Mouse (Mus musculus) olfactory bulb, adult 2 months (tissue): Measurements from ENCODE around the gene Syne2. TPM values are rescaled to one million over a fixed set of nuclear protein-coding genes. Genes with fewer than 3 reads are reported as not detected.

ENCODE experiments used
- H3K27ac ChIP-seq: fragments of 200-500 bp; 2 replicates; pipeline ENCODE4 v1.5.1; 2012; ENCODE audit warnings: low read depth, low read length; ENCODE audit not compliant: insufficient read depth
- H3K4me1 ChIP-seq: fragments of 200-500 bp; 2 replicates; pipeline ENCODE4 v1.6.1; 2012; ENCODE audit warnings: low read length; ENCODE audit not compliant: control insufficient read depth, insufficient read depth
- H3K4me3 ChIP-seq: fragments of 200-500 bp; 2 replicates; pipeline ENCODE4 v1.5.1; 2012; ENCODE audit warnings: mild to moderate bottlenecking, low read depth, low read length, moderate library complexity; ENCODE audit not compliant: insufficient read depth
- CTCF ChIP-seq: fragments of 200-500 bp; IDR thresholded peaks from 2 replicates; pipeline ENCODE4 v1.5.1; 2012; ENCODE audit warnings: low read depth, mild to moderate bottlenecking, low read length, moderate library complexity; ENCODE audit not compliant: insufficient read depth
- POLR2A ChIP-seq: fragments of 200-500 bp; IDR thresholded peaks from 2 replicates; pipeline ENCODE4 v1.6.1; 2012; ENCODE audit warnings: mild to moderate bottlenecking, low read depth, low read length, moderate library complexity; ENCODE audit not compliant: insufficient read depth
- WGBS: fragments of 180-500 bp; shearing (Covaris S2); methylation state at CpG from one replicate; pipeline ENCODE4 v1.1.7; 2018; 5-methylcytosine and 5-hydroxymethylcytosine counted together
- polyA plus RNA-seq: library from polyadenylated mRNA; stranded (reverse); fragments of >200 nt; gene quantifications from 2 replicates; pipeline ENCODE4 v1.2.4, GENCODE M21; 2012; ENCODE audit warnings: low replicate concordance; ENCODE audit not compliant: missing spikeins, insufficient read depth, insufficient read length

The Syne2 gene
- polyA plus RNA-seq, 1 experiment = not detected

DNA sequence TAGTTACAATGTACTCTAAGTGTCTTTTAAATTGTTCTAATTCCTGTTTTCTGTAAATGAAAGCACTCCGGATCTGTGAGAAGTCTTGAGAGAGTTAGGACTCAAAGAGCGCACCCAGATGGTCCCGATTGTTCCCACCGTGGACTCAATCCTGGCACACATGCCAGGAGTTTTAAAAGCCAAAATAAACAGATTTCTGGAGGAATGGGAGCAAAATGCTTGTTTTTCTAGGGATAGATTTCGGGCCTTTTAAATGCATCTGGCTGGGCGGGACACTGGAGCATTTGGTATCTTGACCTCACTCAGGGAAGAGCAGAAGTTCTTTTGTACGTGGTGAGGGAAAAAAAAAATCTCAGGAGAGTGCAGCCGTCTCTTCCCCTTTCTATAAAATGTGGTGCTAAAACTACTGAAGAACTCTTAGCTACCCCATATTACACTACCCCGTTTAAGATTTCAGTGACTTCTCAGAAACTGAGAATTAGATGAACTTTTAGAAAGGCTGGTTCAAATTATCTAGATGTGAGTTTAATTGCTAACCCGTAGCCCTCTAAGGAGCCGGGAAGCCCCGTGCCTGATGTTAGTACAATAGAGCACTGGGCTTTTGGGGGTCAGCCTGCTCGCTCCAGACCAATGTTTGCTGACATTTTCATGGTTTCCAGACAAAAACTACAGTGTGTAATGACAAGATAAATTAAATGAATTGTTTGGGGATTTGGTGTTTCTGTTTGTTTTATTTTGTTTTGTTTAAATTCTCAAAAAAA lies 255.3 kb downstream of the Syne2 start:
- Histone ChIP-seq H3K27ac (no peak overlapping the region), H3K4me3 (no peak overlapping the region), H3K4me1 (no peaks in the 10 kb centered on the region)
- TF ChIP-seq CTCF (no peak), POLR2A (no peak)
- WGBS = 68% methylated on average over 13 of the region's 13 CpGs

DNA sequence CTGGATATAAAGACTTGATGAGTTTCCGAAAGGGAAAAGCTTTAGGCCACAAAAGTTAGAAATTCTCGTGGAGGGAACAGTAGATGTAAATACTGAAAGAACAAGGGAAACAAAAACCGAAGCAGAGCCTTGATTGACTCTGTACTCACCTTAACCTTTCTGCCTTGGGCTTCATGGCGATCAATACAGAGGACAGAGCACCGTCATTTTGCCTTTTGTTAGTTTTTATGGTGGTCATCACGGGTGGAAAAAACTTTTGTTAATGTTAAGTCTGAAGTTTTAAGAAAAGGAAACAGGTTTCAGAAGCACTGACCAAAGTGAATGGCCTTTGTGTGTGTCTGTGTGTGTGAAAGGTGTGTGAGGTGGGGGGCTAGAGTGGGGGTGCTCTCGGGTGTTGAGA lies 256.0 kb downstream of the Syne2 start:
- no peak for TF ChIP-seq POLR2A
- no peak for TF ChIP-seq CTCF
- no peak overlapping the region for H3K4me3 ChIP-seq
- no peak overlapping the region for H3K27ac ChIP-seq
- 86% methylated on average over 7 of the region's 7 CpGs for WGBS
- no peaks in the 10 kb centered on the region for H3K4me1 ChIP-seq

DNA sequence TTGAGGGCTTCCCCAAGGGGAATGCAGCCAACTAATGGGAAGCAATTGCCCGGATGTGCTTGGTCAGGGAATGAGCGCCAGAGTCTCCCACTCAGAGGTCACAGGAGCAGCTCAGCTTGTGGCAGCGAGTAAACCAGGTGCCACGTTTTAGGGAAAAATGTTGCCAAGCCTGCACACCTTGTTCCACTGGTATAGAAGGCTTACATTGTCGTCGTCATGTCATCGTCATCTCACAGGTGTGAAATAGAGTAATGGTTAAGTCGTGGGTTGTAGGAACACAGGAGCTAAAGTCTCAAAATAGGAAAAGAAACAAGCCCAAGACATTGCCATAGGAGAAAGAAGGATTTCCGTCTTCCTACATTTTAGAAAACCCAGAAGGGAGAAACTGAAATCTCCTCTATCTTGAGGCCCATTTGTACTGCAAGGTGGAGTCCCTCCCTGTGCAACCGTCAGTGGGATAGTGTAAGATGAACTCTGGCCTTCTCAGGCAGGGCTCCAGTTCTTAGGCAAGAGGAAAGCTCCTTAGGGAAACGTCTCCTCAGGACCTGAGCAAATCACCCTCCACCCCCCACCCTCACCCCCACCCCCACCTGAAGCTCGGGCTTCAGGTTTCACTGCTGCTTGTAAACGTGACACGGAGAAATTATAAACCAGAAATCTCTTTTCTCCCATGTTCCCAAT lies 263.1 kb downstream of the Syne2 start:
- TF ChIP-seq CTCF (no peak), POLR2A (no peak)
- WGBS = 52% methylated on average over 14 of the region's 14 CpGs

DNA sequence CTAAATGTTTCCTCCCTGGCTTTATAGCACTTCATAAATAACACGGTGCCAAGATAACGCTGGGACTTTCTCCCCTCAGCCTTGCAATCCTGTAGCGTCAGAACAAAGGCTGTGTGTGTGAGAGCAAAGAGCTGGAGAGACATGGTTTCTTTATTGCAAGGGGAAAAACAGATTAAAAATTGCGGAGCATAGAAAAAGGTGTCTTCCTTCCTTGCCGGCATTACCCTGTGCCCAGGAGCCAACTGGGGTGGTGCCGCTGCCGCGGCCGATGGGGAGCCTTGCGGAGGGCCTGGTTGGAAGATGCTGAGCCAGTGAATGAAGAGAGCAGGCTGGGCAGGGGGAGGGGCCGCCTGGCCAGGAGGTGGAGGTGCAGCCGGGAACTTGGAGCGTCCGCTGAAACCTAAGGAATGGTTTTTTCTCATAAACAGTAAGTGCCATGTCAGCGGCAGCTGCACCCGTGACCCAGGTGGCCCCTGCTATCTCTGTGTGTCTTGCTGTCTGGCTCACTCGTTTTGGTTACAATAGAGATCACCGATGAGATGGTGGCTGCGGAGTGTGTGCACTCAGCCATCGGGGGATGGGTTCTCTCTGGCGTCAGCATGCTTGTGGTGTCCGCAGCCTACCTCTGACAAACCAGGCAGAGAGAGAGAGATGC lies 263.8 kb downstream of the Syne2 start:
- TF ChIP-seq CTCF (no peak), POLR2A (no peak)
- peak overlapping the region; percentile 59 for H3K27ac ChIP-seq
- peak overlapping the region; percentile 58 for H3K4me3 ChIP-seq
- 5% methylated on average over 22 of the region's 22 CpGs for WGBS
- peaks cover 2% of the 10 kb centered on the region; the same call in 1 of the 2 replicates for H3K4me1 ChIP-seq

More for the DNA sequence above, 263.1 kb downstream of the Syne2 start:
- Histone ChIP-seq H3K4me3 (peak overlapping the region; percentile 58; the same call in 1 of the 2 replicates), H3K4me1 (peaks cover 2% of the 10 kb centered on the region; the same call in 1 of the 2 replicates), H3K27ac (peak overlapping the region; percentile 59)

DNA sequence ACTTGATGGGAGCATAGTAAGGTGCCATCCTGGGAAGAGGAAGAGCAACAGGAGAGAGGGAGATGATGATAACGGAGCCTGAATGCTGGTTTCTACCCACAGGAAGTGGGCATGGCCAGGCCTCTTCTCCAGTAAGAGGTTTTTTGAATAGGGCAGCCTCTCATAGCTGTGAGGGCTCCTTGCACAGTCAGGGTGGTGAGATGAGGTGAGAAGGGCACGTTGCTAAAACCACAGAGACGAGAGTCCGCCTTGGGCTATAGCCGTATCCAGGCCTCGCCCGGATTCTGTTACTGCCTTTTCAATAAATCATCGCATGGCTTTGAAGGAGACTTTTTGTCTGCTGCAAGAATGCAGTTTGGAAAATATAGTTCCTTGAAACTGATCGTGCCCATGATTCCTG lies 267.1 kb downstream of the Syne2 start:
- Histone ChIP-seq H3K27ac (no peak overlapping the region), H3K4me1 (peaks cover 2% of the 10 kb centered on the region; the same call in 1 of the 2 replicates), H3K4me3 (no peak overlapping the region)
- WGBS = 91% methylated on average over 9 of the region's 9 CpGs
- TF ChIP-seq POLR2A (no peak), CTCF (no peak)

DNA sequence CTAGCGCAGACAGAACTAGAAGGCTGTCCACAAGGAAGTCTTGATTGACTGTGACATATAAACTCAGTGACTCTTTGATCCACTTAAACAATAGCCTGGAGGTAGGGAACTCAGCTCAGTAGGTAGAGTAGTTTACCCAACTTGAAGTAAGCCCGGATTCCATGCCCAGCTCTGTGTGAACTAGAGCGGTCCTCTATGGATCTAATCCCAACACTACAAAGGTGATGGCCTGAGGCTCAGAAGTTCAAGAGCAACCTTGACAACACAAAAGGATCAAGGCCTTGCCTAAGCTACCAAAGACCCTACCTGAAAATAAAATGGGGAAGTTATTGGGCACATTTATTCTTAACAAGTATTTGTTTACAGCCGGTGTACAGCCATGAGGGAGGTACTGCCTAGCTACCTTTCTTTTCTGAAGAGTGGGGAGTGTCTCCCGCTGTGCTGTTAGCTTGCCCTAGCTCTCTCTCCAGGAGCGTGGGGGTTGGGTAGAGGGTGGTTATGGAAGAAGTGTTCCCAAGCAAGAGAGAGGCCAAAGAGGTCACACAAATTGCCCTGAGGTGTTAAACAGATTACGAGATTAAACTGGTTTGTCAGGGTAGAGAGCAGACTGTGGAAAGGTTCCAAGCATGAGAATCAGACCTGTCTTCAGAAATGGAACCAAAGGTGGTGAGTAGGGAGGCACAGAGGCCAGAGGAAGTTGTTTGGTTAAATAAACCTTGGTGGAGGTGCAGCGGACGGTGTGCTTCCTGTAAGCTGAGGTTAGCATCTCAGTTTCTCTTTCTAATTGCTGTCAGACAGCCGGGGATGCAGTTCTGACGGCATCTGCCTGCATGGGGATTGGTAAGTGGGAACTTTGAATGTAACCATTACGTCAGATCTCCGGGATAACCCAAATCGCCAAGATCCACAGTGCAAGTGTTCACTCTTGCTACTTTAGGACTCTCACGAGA lies 268.3 kb downstream of the Syne2 start:
- WGBS = 89% methylated on average over 15 of the region's 15 CpGs
- Histone ChIP-seq H3K27ac (no peak overlapping the region), H3K4me3 (no peak overlapping the region), H3K4me1 (peaks cover 2% of the 10 kb centered on the region; the same call in 1 of the 2 replicates)
- TF ChIP-seq POLR2A = no peak
- TF ChIP-seq CTCF = no peak

DNA sequence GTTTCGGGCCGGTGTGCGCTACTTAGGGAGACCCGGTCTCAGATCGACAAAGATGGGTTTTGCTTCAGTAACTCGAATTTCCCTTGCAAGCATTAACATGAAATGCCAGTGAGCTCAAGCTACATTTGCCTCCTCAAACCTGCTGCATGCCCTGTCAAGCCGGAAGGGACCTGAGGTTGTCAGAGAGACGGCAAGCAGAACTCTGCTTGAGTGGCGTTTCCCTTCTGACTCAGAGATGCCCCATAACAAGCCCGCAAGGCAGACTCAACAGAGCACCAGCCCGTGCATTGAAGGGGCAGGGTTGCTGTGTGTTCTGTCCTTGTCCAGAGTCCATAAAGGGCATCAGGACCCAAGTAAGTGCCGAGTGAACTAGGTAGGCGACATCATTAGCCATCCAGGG lies 269.1 kb downstream of the Syne2 start:
- H3K4me1 ChIP-seq = peaks cover 2% of the 10 kb centered on the region; the same call in 1 of the 2 replicates
- no peak for TF ChIP-seq POLR2A
- WGBS = 91% methylated on average over 13 of the region's 13 CpGs
- no peak overlapping the region for H3K27ac ChIP-seq
- H3K4me3 ChIP-seq = no peak overlapping the region

DNA sequence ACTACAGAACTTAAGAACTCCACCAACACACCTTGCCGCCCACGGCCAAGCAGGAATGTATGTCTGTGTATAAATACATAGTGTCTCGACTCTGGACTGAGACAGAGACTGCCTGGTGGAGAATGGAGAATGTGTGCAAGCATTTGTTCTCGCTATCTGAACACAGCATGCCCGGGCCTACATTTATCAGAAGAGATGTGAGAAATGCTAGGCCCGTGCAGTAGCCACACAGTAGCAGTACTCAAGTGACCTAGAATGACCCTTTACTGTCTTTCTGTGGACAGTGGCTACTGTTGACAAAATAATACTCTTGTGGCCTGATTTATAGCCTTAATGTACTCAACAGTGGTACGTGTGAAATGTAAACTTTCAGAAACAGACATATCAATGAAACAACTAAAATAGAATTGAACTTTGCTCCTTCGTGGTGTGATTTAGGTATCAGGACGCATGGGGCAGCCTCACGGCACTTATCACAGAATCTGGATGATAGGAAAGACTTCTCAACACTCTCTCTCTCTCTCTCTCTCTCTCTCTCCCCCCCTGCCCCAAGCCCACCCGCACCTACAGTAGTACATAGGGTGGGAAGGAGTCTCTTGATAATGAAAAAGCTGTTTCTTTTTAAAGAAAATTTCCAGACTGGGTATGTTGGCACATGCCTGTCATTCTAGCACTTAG lies 275.0 kb downstream of the Syne2 start:
- WGBS = 95% methylated on average over 11 of the region's 11 CpGs
- H3K27ac ChIP-seq = no peak overlapping the region
- no peaks in the 10 kb centered on the region for H3K4me1 ChIP-seq
- H3K4me3 ChIP-seq = no peak overlapping the region
- TF ChIP-seq POLR2A (no peak), CTCF (no peak)
